Mouse (Mus musculus): Measurements from ENCODE around the gene Spa17.

DNA sequence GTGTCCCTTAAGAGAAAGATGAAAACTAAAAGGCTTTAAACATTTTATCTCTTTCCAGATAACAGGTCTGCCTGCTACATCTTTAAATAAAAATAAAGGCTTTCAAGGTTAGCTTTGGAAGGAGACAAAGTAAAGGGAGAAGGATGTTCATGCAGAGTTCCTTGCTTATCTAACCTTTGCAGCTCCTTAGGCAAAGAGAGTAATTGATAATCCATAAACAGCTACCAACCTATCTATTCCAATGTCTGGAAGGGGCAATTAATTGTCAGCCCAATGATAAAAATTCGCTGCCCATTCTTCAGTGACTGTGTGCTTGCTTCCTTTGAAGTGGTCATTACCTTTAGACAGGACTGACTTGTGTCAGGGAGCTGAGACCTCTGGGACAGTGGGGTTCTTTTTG, 49.7 kb downstream of the Spa17 start:
- TF ChIP-seq GATA1 (IDR thresholded peaks at IDR 0.05; ENCODE audit: borderline replicate concordance, low read length) (no peak), FLI1 (IDR thresholded peaks at IDR 0.05; ENCODE audit: low read length) (no peak)

Measured in megakaryocyte, embryonic 14.5 days (primary cell).